Mouse (Mus musculus): Measurements from ENCODE around the gene Npsr1. TPM values are rescaled to one million over a fixed set of nuclear protein-coding genes. Genes with fewer than 3 reads are reported as not detected.

Gene Npsr1
- polyA plus RNA-seq, 1 experiment from 2014 or later: not detected

DNA sequence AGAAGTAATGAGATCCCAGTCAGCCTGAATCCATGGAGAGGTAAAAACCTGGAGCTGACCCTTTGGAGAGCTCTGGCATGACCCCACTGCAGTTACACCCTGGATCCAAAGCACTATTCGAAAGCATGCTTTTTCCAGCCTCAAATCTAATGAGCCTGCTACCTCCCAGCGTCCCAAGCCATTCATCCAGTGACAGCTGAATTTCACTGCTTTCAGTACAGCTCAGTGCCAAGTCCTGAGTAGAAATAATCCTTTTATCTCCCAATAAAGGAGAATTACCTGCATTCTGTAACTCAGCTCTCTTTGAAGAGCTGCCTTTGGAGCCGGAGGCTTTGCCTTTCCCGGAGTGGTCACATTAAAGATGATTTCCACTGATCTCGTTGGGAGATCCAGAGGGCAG, 209.2 kb downstream of the Npsr1 start:
- Histone ChIP-seq H3K9me3 (no peaks in the 10 kb centered on the region), H3K4me2 (no peak overlapping the region), H3K36me3 (no peaks in the 10 kb centered on the region), H3K9ac (no peak overlapping the region), H3K27me3 (replicated peaks) (no peaks in the 10 kb centered on the region), H3K4me3 (no peak overlapping the region), H3K4me1 (no peaks in the 10 kb centered on the region), H3K27ac (replicated peaks) (no peak overlapping the region)
- no peak for ATAC-seq (ENCODE audit: extremely low read depth, insufficient number of reproducible peaks, low FRiP score, low TSS enrichment)
- 48% methylated on average over 5 of the region's 5 CpGs for WGBS

DNA sequence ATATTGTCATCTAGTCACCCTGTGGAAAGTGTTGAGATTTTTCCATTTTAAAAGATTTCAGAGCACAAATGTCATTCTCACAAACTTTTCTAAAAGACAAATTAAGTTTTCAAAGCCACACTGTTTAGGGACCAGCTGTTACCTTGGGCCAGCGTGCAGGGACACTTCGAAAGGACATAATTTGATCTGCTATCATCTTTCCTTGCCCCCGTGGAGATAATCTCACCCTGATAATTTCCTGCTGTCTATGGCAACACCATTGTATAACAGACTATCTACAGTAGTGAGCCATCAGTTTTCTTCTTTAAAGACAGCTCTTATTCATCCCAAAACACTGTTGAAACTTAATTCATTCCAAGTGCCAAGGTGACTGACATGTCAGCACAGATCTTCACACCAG, 209.6 kb downstream of the Npsr1 start:
- ATAC-seq (ENCODE audit: extremely low read depth, insufficient number of reproducible peaks, low FRiP score, low TSS enrichment): no peak
- Histone ChIP-seq H3K36me3 (no peaks in the 10 kb centered on the region), H3K27me3 (replicated peaks) (no peaks in the 10 kb centered on the region), H3K9ac (no peak overlapping the region), H3K4me3 (no peak overlapping the region), H3K27ac (replicated peaks) (no peak overlapping the region), H3K4me2 (no peak overlapping the region), H3K4me1 (no peaks in the 10 kb centered on the region), H3K9me3 (no peaks in the 10 kb centered on the region)
- 42% methylated on average over 3 of the region's 3 CpGs for WGBS

DNA sequence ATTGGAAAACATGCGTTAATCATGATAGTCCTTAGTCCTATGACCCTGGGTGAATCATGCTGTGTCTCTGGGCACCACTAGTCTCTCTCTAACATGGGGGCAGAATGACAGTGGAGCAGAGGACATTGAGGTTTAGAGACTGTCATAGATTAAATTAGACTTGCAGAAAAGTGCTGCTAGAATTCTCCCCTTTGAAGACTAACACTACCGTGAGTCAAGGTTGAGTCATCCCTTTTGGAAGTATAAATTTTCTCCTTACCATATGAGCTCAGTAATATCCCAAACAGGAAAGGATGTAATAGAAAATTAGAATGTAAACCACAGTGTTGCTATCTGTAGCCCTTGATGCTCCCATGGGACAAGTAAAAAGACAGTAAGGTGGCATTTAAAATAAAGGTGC, 218.0 kb downstream of the Npsr1 start:
- H3K9ac ChIP-seq: no peak overlapping the region
- H3K4me3 ChIP-seq: no peak overlapping the region
- H3K27me3 ChIP-seq (replicated peaks): no peaks in the 10 kb centered on the region
- H3K27ac ChIP-seq (replicated peaks): no peak overlapping the region
- ATAC-seq (ENCODE audit: extremely low read depth, insufficient number of reproducible peaks, low FRiP score, low TSS enrichment): no peak
- H3K36me3 ChIP-seq: no peaks in the 10 kb centered on the region
- H3K9me3 ChIP-seq: no peaks in the 10 kb centered on the region
- 88% methylated on average over 2 of the region's 2 CpGs for WGBS
- no peak overlapping the region for H3K4me2 ChIP-seq
- H3K4me1 ChIP-seq: peaks cover 11% of the 10 kb centered on the region

- Histone ChIP-seq H3K9ac (no peak overlapping the region), H3K27ac (replicated peaks) (no peak overlapping the region), H3K36me3 (no peaks in the 10 kb centered on the region), H3K4me3 (no peak overlapping the region), H3K9me3 (no peaks in the 10 kb centered on the region), H3K4me1 (no peaks in the 10 kb centered on the region), H3K4me2 (no peak overlapping the region), H3K27me3 (replicated peaks) (no peaks in the 10 kb centered on the region)
- WGBS: 70% methylated on average over 2 of the region's 2 CpGs
- no peak for ATAC-seq (ENCODE audit: extremely low read depth, insufficient number of reproducible peaks, low FRiP score, low TSS enrichment)
Measured at GRCm38 (mm10) chr9:24331661-24332060, 233.9 kb downstream of the Npsr1 start.

DNA sequence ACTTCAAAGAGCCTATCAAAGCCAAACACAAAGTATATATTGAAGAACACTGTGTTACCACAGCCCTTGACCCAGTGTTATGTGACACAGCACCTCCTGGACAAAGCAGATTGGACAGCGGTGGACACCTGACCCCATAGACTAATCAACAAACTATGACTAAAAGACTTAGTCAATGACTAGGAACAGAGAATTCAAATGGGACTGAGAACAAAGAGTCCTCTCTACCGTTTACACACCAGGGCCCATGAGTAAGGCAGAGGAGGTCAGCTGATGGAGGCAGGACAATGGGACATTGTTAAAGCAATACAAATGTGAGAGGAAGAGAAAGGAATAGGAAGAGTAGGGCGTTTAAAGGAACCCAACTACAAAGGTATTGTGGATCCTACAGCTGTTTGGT, 243.5 kb downstream of the Npsr1 start:
- no peak overlapping the region for H3K9ac ChIP-seq
- H3K4me1 ChIP-seq: no peaks in the 10 kb centered on the region
- H3K4me2 ChIP-seq: no peak overlapping the region
- H3K9me3 ChIP-seq: no peaks in the 10 kb centered on the region
- no peaks in the 10 kb centered on the region for H3K36me3 ChIP-seq
- H3K27me3 ChIP-seq (replicated peaks): no peaks in the 10 kb centered on the region
- ATAC-seq (ENCODE audit: extremely low read depth, insufficient number of reproducible peaks, low FRiP score, low TSS enrichment): no peak
- H3K4me3 ChIP-seq: no peak overlapping the region
- WGBS: 67% methylated on average over 3 of the region's 3 CpGs
- H3K27ac ChIP-seq (replicated peaks): no peak overlapping the region

- Histone ChIP-seq H3K36me3 (no peaks in the 10 kb centered on the region), H3K9ac (no peak overlapping the region), H3K4me2 (no peak overlapping the region), H3K27me3 (replicated peaks) (no peaks in the 10 kb centered on the region), H3K4me1 (no peaks in the 10 kb centered on the region), H3K4me3 (no peak overlapping the region), H3K9me3 (no peaks in the 10 kb centered on the region), H3K27ac (replicated peaks) (no peak overlapping the region)
- WGBS: 34% methylated on average over 1 of the region's 1 CpGs
- ATAC-seq (ENCODE audit: extremely low read depth, insufficient number of reproducible peaks, low FRiP score, low TSS enrichment): no peak
Measured at GRCm38 (mm10) chr9:24347011-24347410, 249.2 kb downstream of the Npsr1 start.

GRCm38 (mm10) chr9:24349510-24349909, 251.7 kb downstream of the Npsr1 start:
- H3K27me3 ChIP-seq (replicated peaks): no peaks in the 10 kb centered on the region
- H3K9me3 ChIP-seq: no peaks in the 10 kb centered on the region
- H3K4me1 ChIP-seq: no peaks in the 10 kb centered on the region
- no peak for ATAC-seq (ENCODE audit: extremely low read depth, insufficient number of reproducible peaks, low FRiP score, low TSS enrichment)
- H3K4me2 ChIP-seq: no peak overlapping the region
- no peaks in the 10 kb centered on the region for H3K36me3 ChIP-seq
- H3K27ac ChIP-seq (replicated peaks): no peak overlapping the region
- 68% methylated on average over 2 of the region's 2 CpGs for WGBS
- H3K9ac ChIP-seq: no peak overlapping the region
- H3K4me3 ChIP-seq: no peak overlapping the region

DNA sequence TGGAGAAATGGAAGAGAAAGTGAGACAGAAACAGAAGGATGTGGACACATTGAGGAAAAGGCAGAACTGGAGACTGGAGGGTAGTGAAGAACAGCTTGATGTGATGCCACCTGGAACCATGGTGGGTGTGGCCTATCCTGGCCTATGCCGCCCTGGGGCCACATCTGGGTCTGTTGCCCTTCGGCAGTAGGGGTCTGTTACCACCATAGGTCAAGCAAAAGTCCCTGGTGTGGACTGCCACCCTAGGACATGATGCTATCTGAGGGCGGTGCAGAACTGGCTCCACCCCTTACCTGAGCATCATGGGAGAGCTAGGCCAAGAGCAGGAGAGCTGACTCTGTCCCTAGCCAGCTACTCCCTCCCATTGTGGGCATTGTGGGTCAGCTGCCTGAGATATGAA, 253.6 kb downstream of the Npsr1 start:
- WGBS: 79% methylated on average over 3 of the region's 3 CpGs
- no peaks in the 10 kb centered on the region for H3K36me3 ChIP-seq
- ATAC-seq (ENCODE audit: extremely low read depth, insufficient number of reproducible peaks, low FRiP score, low TSS enrichment): no peak

More for the DNA sequence above, 253.6 kb downstream of the Npsr1 start:
- H3K4me2 ChIP-seq: no peak overlapping the region
- no peaks in the 10 kb centered on the region for H3K27me3 ChIP-seq (replicated peaks)
- no peaks in the 10 kb centered on the region for H3K4me1 ChIP-seq
- no peak overlapping the region for H3K4me3 ChIP-seq
- H3K27ac ChIP-seq (replicated peaks): no peak overlapping the region
- H3K9ac ChIP-seq: no peak overlapping the region
- H3K9me3 ChIP-seq: no peaks in the 10 kb centered on the region
